Mouse (Mus musculus): ENCODE results near the gene Inhbb.

Gene Inhbb

GRCm38 (mm10) chr1:119421576-119422421, at the start of gene Inhbb:
Gene Inhbb, minus strand, starts transcription at chr1:119422248.
- DNase-seq (ENCODE audit: extremely low spot score, low spot score), result peak; percentile 74

DNA sequence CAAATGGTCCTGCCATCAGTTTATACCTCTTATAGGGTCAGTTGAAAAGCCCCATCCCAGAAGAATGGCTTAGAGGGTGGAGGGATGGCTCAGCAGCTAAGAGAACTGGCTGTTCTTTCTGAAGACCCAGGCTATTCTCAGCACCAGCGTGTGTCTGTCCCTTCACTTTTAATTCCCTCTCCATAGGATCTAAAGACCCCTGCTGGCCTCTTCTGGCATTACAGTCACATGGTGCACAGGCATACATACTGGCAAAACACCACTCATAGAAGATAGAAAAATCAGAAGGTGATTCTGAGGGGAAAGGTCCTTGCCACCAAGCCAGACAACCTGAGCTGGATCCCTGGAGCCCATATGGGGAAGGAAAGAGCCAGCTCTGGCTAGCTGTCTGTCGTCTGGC, 41.3 kb upstream of the Inhbb start:
- peak; percentile 55 for DNase-seq (ENCODE audit: extremely low spot score, low spot score)

- DNase-seq (ENCODE audit: extremely low spot score, low spot score), result no peak
Measured at GRCm38 (mm10) chr1:119460062-119460461, 38.0 kb upstream of the Inhbb start.

DNA sequence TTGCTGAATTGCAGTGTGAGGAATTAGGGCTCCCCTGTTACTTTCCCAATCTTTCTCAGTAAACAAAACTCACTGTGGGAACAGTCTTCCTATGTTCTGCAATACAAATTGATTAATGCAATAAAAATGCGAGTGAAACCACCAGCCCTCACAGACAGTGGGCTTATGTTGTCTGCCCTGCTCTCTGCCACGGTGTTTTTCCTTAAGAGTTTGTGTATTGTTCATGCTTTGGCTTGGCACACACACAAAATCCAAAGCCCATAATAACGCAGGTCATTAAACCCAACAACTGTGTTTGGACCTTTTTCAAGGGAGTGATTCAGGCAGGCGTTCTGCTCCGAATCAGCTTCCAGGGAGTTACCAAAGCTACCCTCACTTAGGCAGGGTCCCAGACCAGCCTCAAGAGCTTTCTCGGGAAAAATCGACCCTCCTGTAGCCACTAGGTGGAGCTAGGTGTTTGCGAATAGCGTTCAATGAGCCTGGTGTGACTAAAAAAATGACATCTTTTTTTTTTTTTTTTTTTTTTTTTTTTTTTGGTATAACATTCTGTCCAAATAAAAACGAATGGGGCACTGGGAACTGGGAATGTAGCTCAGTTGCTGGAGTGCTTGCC, 36.1 kb upstream of the Inhbb start:
- DNase-seq (ENCODE audit: extremely low spot score, low spot score), result peak; percentile 64

- DNase-seq (ENCODE audit: extremely low spot score, low spot score), result no peak
Measured at GRCm38 (mm10) chr1:119457528-119457855, 35.4 kb upstream of the Inhbb start.

GRCm38 (mm10) chr1:119456671-119457527, 34.9 kb upstream of the Inhbb start:
- DNase-seq (ENCODE audit: extremely low spot score, low spot score), result no peak

- DNase-seq (ENCODE audit: extremely low spot score, low spot score), result no peak
Measured at GRCm38 (mm10) chr1:119453731-119454130, 31.7 kb upstream of the Inhbb start.

GRCm38 (mm10) chr1:119451417-119451816, 29.4 kb upstream of the Inhbb start:
- no peak for DNase-seq (ENCODE audit: extremely low spot score, low spot score)

- no peak for DNase-seq (ENCODE audit: extremely low spot score, low spot score)
Measured at GRCm38 (mm10) chr1:119450651-119451345, 28.8 kb upstream of the Inhbb start.

DNA sequence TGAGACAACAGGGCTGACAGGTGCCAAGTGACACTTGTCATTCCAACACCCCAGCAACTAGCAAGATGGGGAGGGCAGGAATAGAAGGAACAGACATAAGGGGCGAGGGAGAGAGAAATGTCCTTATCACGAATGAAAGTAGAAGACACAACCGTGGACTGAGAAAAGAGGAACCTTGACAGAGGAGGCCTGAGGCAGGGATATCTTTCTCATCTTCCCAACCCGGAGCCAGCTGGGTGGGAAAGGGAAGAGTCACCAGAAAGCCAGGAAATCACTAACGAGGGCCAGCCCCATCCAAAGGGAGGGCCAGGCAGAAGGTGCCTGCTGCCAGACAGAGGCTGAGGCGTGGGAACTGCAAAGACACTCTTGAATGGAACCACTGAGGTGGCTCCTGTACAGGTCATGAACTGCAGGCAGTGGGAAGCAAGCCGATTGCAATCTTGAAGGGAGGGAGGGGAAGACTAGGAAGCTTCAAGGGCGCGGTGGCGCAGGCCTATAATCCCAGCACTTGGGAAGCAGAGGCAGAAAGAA, 24.8 kb upstream of the Inhbb start:
- no peak for DNase-seq (ENCODE audit: extremely low spot score, low spot score)

GRCm38 (mm10) chr1:119443591-119444350, 21.7 kb upstream of the Inhbb start:
- DNase-seq (ENCODE audit: extremely low spot score, low spot score), result no peak

DNA sequence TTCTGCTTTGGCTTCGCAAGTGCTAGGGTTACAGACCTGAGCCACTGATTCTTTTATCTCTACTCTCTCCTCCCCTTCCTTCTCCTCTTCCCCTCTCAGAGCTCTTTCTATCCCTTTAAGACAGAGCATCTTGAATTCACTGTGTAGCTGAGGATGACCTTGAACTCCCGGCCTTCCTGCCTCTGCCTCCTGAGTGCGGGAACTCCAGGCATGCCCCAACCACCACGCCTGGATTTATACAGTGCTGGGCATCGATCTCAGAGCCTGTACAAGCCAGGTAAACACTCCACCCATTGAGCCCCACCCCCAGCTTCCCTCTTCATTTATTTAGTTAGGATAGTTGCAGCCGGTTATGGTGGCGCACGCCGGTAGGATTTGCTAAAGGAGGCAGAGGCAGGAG, 20.9 kb upstream of the Inhbb start:
- DNase-seq (ENCODE audit: extremely low spot score, low spot score), result no peak

DNA sequence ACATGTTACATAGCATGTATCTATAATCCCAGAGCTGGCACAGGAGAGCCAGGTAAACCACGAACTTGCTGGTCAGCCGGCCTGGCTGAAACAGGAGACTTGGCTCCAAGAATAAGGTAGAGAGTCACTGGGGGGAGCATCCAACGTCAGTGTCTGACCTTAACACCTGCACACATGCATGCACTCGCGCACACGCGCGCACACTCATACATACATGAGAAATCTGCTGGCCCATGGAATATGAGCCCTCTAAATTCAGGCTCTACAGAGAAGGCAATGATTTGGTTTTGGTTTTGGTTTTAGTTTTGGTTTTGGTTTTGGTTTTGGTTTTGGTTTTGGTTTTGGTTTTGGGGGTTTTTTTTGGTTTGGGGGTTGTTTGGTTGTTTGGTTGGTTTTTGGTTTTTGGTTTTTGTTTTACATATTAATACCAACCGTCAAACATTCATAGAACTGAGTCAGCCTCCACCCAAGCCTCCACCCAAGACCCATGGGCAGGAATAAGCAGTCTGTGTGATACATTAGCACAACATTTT, 16.1 kb upstream of the Inhbb start:
- DNase-seq (ENCODE audit: extremely low spot score, low spot score), result no peak

DNA sequence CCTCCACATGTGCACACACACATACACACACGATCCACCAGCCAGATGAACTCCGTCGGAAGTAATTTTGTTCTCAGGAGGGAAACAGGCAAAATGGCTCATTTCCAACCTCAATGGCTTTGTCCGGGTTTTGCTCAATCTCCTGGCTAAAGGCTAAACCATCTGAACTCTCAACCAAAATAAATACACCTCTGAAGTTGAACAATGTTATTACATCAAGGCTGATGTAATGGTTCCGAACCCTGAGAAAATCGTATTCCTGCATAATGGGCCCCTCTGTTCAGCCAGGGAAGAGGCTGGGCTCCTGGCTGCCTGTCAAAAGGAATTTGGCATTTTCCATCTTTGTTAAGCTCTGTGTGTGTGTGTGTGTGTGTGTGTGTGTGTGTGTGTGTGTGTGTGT, 15.4 kb upstream of the Inhbb start:
- DNase-seq (ENCODE audit: extremely low spot score, low spot score), result no peak

- no peak for DNase-seq (ENCODE audit: extremely low spot score, low spot score)
Measured at GRCm38 (mm10) chr1:119424141-119424860, 2.3 kb upstream of the Inhbb start.

DNA sequence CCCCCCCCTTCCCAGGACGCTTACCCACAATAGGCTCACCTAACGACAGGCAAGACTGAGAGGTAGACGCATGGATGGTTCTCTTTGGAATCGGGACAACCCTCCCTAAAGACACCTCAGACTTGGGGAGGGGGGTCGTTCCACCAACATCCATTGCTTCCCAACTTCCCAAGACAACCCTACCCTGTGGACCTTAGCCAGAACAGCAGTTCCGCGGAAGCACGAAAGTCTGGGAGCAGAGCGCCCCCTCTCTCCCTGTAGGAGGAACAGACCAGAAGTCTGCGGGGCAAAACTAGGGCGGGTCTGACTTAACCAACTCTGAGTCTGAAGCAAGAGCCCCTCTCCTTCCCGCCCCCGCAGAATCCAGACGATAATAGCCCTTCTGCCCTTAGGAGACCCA, 1.5 kb upstream of the Inhbb start:
- peak; percentile 44 for DNase-seq (ENCODE audit: extremely low spot score, low spot score)

- DNase-seq (ENCODE audit: extremely low spot score, low spot score), result peak; percentile 44
Measured at GRCm38 (mm10) chr1:119422460-119423015, 490 bp upstream of the Inhbb start.

DNA sequence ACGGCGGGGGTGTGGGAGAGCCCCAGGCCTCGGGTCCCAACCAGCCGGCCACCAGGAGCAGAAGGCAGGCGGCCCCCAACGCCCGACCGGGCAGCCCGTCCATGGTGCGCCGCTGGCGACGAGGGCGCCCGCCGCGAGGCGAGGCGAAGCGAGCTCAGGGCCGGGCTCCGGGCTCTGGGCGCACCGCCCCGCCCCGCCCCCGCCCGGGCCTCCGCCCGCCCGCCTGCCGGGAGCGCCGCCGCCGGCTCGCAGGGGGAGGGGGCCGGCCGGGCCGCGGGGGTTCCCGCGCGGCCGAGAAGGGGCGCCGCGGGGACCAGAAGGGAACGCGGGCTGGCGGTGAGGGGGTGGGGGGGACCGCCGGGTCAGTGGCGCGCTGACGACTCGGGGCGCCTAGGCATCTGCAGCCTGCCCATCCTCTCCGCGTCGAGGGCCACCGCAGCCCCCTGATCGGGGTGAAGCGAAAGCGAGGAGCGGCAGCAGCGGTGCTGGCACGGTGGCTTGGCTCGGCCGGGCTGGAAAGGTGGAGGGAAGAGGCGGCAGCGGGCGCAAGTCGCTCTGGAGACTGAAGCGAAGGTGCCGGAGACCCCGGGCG, 968 bp downstream of the Inhbb start:
- peak; percentile 62 for DNase-seq (ENCODE audit: extremely low spot score, low spot score)
